Mouse (Mus musculus): ENCODE results near the gene Syt14. TPM values are rescaled to one million over a fixed set of nuclear protein-coding genes. Genes with fewer than 3 reads are reported as not detected.

Gene Syt14
- polyA plus RNA-seq, 1 experiment from 2014 or later = 8.7 TPM

GRCm38 (mm10) chr1:192857582-192857981 lies 178.0 kb downstream of the Syt14 start:
- WGBS = 88% methylated on average over 5 of the region's 5 CpGs
- Histone ChIP-seq H3K9ac (replicated peaks) (no peak overlapping the region), H3K4me3 (no peak overlapping the region), H3K36me3 (no peaks in the 10 kb centered on the region), H3K9me3 (no peaks in the 10 kb centered on the region), H3K27ac (replicated peaks) (no peak overlapping the region), H3K4me1 (peaks cover 31% of the 10 kb centered on the region), H3K4me2 (replicated peaks) (no peak overlapping the region), H3K27me3 (no peaks in the 10 kb centered on the region)
- no peak for ATAC-seq (replicated peaks)

GRCm38 (mm10) chr1:192856931-192857330 lies 178.6 kb downstream of the Syt14 start:
- 50% methylated on average over 6 of the region's 6 CpGs for WGBS
- Histone ChIP-seq H3K4me2 (replicated peaks) (no peak overlapping the region), H3K27ac (replicated peaks) (no peak overlapping the region)

GRCm38 (mm10) chr1:192856411-192856810 lies 179.2 kb downstream of the Syt14 start:
- Histone ChIP-seq H3K9ac (replicated peaks) (no peak overlapping the region), H3K9me3 (no peaks in the 10 kb centered on the region), H3K4me3 (no peak overlapping the region), H3K4me2 (replicated peaks) (peak overlapping the region; percentile 87), H3K4me1 (peaks cover 43% of the 10 kb centered on the region), H3K27ac (replicated peaks) (peak overlapping the region; percentile 97), H3K36me3 (no peaks in the 10 kb centered on the region), H3K27me3 (no peaks in the 10 kb centered on the region)
- 13% methylated on average over 10 of the region's 10 CpGs for WGBS
- ATAC-seq (replicated peaks) = no peak

More at GRCm38 (mm10) chr1:192856931-192857330, 178.6 kb downstream of the Syt14 start:
- no peak overlapping the region for H3K4me3 ChIP-seq
- no peak for ATAC-seq (replicated peaks)
- no peaks in the 10 kb centered on the region for H3K27me3 ChIP-seq
- no peaks in the 10 kb centered on the region for H3K36me3 ChIP-seq
- H3K9ac ChIP-seq (replicated peaks) = no peak overlapping the region
- H3K4me1 ChIP-seq = peaks cover 38% of the 10 kb centered on the region
- no peaks in the 10 kb centered on the region for H3K9me3 ChIP-seq

- Histone ChIP-seq H3K27ac (replicated peaks) (peak within 1 kb of the TSS; percentile 97), H3K4me3 (peak within 1 kb of the TSS; percentile 78), H3K36me3 (no peaks in the 10 kb centered on the region), H3K9me3 (no peaks in the 10 kb centered on the region), H3K27me3 (no peaks in the 10 kb centered on the region), H3K4me1 (peaks cover 51% of the 10 kb centered on the region), H3K9ac (replicated peaks) (peak within 1 kb of the TSS; percentile 89), H3K4me2 (replicated peaks) (peak within 1 kb of the TSS; percentile 87)
- under 1% methylated on average over 56 of the region's 75 CpGs for WGBS
- ATAC-seq (replicated peaks) = peak; percentile 68
Observed at GRCm38 (mm10) chr1:192855474-192856230, 179.9 kb downstream of the Syt14 start, which contains the start of gene Sertad4. Gene Sertad4 (minus strand): TSS chr1:192855756.

- peak; percentile 45 for ATAC-seq (replicated peaks)
- Histone ChIP-seq H3K4me1 (peaks cover 53% of the 10 kb centered on the region), H3K9me3 (no peaks in the 10 kb centered on the region), H3K36me3 (peaks cover 2% of the 10 kb centered on the region; the same call in 1 of the 2 replicates), H3K27me3 (no peaks in the 10 kb centered on the region), H3K4me2 (replicated peaks) (peak overlapping the region; percentile 87), H3K27ac (replicated peaks) (peak overlapping the region; percentile 97), H3K4me3 (peak overlapping the region; percentile 78), H3K9ac (replicated peaks) (peak overlapping the region; percentile 89)
- 1% methylated on average over 43 of the region's 45 CpGs for WGBS
Observed at GRCm38 (mm10) chr1:192854819-192855271, 180.7 kb downstream of the Syt14 start.

- Histone ChIP-seq H3K9me3 (no peaks in the 10 kb centered on the region), H3K4me3 (peak overlapping the region; percentile 78), H3K27me3 (no peaks in the 10 kb centered on the region), H3K36me3 (peaks cover 8% of the 10 kb centered on the region), H3K27ac (replicated peaks) (peak overlapping the region; percentile 97), H3K4me1 (peaks cover 53% of the 10 kb centered on the region), H3K4me2 (replicated peaks) (peak overlapping the region; percentile 87), H3K9ac (replicated peaks) (peak overlapping the region; percentile 89)
- no peak for ATAC-seq (replicated peaks)
- WGBS = 3% methylated on average over 19 of the region's 19 CpGs
Observed at GRCm38 (mm10) chr1:192853988-192854818, 181.4 kb downstream of the Syt14 start.

- Histone ChIP-seq H3K4me1 (peaks cover 53% of the 10 kb centered on the region), H3K9ac (replicated peaks) (no peak overlapping the region)
Observed at GRCm38 (mm10) chr1:192853429-192853828, 182.1 kb downstream of the Syt14 start.

GRCm38 (mm10) chr1:192852047-192852446 lies 183.5 kb downstream of the Syt14 start:
- Histone ChIP-seq H3K4me2 (replicated peaks) (peak overlapping the region; percentile 87), H3K27me3 (no peaks in the 10 kb centered on the region), H3K36me3 (peaks cover 28% of the 10 kb centered on the region), H3K4me1 (peaks cover 53% of the 10 kb centered on the region), H3K9ac (replicated peaks) (peak overlapping the region; percentile 7; the same call in 1 of the 2 replicates), H3K27ac (replicated peaks) (peak overlapping the region; percentile 86), H3K4me3 (peak overlapping the region; percentile 16), H3K9me3 (no peaks in the 10 kb centered on the region)
- no peak for ATAC-seq (replicated peaks)

More at GRCm38 (mm10) chr1:192853429-192853828, 182.1 kb downstream of the Syt14 start:
- WGBS = 34% methylated on average over 2 of the region's 2 CpGs
- Histone ChIP-seq H3K27ac (replicated peaks) (no peak overlapping the region), H3K36me3 (peaks cover 16% of the 10 kb centered on the region), H3K27me3 (no peaks in the 10 kb centered on the region), H3K4me2 (replicated peaks) (peak overlapping the region; percentile 87), H3K4me3 (peak overlapping the region; percentile 78), H3K9me3 (no peaks in the 10 kb centered on the region)
- no peak for ATAC-seq (replicated peaks)

GRCm38 (mm10) chr1:192851640-192852039 lies 183.9 kb downstream of the Syt14 start:
- peaks cover 53% of the 10 kb centered on the region for H3K4me1 ChIP-seq
- WGBS = 4% methylated on average over 6 of the region's 6 CpGs
- H3K27me3 ChIP-seq = no peaks in the 10 kb centered on the region
- H3K27ac ChIP-seq (replicated peaks) = peak overlapping the region; percentile 86
- peak overlapping the region; percentile 87 for H3K4me2 ChIP-seq (replicated peaks)
- H3K4me3 ChIP-seq = peak overlapping the region; percentile 16
- H3K36me3 ChIP-seq = peaks cover 32% of the 10 kb centered on the region
- ATAC-seq (replicated peaks) = peak; percentile 61
- H3K9me3 ChIP-seq = no peaks in the 10 kb centered on the region
- H3K9ac ChIP-seq (replicated peaks) = peak overlapping the region; percentile 7; the same call in 1 of the 2 replicates

- H3K9ac ChIP-seq (replicated peaks) = peak overlapping the region; percentile 7; the same call in 1 of the 2 replicates
- H3K27me3 ChIP-seq = no peaks in the 10 kb centered on the region
- peaks cover 36% of the 10 kb centered on the region for H3K36me3 ChIP-seq
- H3K4me3 ChIP-seq = peak overlapping the region; percentile 16
- H3K9me3 ChIP-seq = no peaks in the 10 kb centered on the region
- peak overlapping the region; percentile 87 for H3K4me2 ChIP-seq (replicated peaks)
- H3K27ac ChIP-seq (replicated peaks) = peak overlapping the region; percentile 86
- ATAC-seq (replicated peaks) = peak; percentile 14; the same call in 1 of the 2 replicates
- H3K4me1 ChIP-seq = peaks cover 48% of the 10 kb centered on the region
- WGBS = 2% methylated on average over 2 of the region's 2 CpGs
Observed at GRCm38 (mm10) chr1:192851126-192851525, 184.4 kb downstream of the Syt14 start.

GRCm38 (mm10) chr1:192849616-192850015 lies 186.0 kb downstream of the Syt14 start:
- H3K4me2 ChIP-seq (replicated peaks) = no peak overlapping the region
- WGBS = 87% methylated on average over 5 of the region's 5 CpGs

GRCm38 (mm10) chr1:192847254-192847653 lies 188.3 kb downstream of the Syt14 start:
- Histone ChIP-seq H3K27me3 (no peaks in the 10 kb centered on the region), H3K9me3 (no peaks in the 10 kb centered on the region), H3K4me3 (no peak overlapping the region), H3K4me1 (peaks cover 18% of the 10 kb centered on the region), H3K9ac (replicated peaks) (no peak overlapping the region), H3K4me2 (replicated peaks) (no peak overlapping the region), H3K36me3 (peaks cover 47% of the 10 kb centered on the region), H3K27ac (replicated peaks) (no peak overlapping the region)
- ATAC-seq (replicated peaks) = no peak
- WGBS = 18% methylated on average over 3 of the region's 3 CpGs

More at GRCm38 (mm10) chr1:192849616-192850015, 186.0 kb downstream of the Syt14 start:
- Histone ChIP-seq H3K9me3 (no peaks in the 10 kb centered on the region), H3K27me3 (no peaks in the 10 kb centered on the region), H3K9ac (replicated peaks) (no peak overlapping the region), H3K27ac (replicated peaks) (no peak overlapping the region), H3K36me3 (peaks cover 47% of the 10 kb centered on the region), H3K4me1 (peaks cover 41% of the 10 kb centered on the region), H3K4me3 (no peak overlapping the region)
- ATAC-seq (replicated peaks) = no peak
